Mouse (Mus musculus): Measurements from ENCODE around the gene Fah. TPM values are rescaled to one million over a fixed set of nuclear protein-coding genes. Genes with fewer than 3 reads are reported as not detected.

Fah gene
- total RNA-seq (2021), result 10 to 100 TPM; 19.8 to 22.6 TPM

DNA sequence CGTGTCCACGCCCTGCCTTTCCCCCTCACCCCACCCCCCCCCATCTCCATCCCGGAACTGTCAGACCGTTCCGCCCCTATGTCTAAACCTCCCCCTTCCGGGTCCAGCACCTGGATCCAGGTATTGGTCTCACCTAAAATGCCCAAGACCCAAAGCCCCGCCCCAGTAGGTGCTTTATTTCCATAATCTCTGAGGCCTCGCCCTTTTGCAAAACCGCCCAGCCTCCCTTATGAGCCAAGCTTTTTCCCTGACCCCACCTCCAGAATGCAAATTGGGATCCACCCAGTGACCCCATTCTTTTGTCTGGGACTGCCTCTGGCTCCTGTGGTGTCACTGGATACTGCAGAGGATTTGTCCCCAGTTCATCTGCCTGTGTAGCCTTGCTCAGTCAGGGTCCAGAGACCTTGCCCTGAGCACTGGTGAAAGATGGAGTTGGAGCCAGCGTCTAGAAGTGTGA is at the start of gene Fah:
Fah (minus strand) TSS at position 430 of the 457 bp plus-strand sequence.
- peak; percentile 35 to 51 for DNase-seq
- intact Hi-C loops (cut with DNase I), result loop anchor here (2.0 kb wide), 1 partner anchor 82 kb away; the partner anchor contains the start of gene Zfand6

DNA sequence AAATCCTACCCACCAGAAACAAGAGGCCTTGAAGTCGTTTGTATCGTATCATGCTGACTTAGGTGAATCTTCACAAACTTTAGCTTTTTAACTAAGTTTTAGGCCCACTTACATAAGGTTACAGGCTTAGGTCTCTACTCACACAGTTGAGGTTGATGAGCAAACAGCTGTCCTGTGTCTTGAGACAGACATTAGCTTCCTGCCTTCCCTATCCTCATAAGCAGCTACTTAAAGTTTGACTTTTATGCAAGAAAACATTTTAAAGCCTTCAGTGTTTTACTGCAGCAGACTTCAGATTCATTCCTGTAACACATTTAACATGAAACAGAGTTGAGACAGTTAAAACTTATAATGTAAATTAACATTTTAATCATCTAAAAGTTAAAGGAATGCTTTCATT is 46.2 kb upstream of the Fah start:
- no peak for DNase-seq
- intact Hi-C loops (cut with DNase I), result no loop called here

DNA sequence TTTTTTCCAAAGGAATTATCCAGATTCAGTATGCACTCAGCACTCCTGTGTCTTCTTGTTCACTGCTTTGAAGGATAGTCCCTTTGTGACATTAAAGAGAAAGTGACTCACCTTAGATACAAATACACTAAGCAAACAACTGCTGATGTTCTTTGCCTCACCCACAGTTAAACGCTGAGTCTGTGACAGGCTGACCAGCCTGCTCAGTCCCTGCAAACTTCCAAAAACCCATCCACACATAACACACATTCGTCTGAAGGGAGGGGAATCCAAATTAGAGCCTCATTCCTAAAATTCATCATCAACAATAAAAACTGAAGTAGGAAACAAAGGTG is 45.4 kb upstream of the Fah start:
- DNase-seq, result no peak
- intact Hi-C loops (cut with DNase I), result no loop called here

DNA sequence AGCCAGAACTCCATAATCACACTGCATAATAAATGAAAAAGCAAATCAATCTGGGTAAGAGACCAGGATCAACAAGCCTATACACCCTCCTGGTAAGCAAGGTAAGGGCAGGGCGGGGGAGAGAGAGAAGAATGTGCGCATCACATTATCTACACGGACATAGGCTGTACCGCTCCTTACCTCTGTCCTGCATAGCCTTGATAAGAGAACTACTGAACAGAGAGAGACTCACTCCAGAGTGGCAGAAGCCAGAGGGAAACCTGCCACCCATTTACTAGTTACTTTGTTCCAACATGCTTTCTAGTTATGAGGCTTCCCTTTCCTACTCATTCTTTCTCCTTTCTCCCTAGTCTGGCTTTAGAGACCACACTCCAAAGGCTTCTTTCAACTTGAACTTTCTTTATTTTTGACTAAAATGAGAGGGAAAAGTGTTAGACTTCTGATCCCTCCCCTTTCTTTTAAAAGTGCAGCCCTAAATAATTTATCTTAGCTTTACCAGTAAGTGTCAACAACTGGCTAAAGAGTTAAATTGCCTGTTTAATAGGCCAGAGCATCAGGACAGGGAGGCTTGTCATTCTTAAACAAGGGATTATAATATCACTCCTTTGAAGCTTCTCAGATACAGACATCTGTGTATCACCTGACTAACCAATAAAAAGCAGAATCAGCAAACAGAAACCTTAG is 44.9 kb upstream of the Fah start:
- DNase-seq, result no peak
- intact Hi-C loops (cut with DNase I), result no loop called here

DNA sequence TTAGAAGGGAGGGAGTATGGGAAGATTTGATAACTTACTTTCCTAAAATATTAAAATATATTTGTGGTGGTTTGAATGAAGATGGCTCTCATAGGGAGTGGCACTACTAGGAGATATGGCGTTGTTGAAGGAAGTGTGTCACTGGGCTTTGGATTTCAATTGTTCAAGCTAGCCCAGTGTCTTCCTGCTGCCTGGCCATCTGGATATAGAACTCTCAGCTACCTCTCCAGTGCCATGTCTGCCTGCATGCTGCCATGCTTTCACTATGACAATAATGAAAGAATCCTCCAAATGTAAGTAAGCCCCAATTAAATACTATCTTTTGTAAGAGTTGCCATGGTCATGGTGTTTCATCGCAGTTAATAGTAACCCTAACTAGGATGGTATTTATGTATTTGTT is 42.5 kb upstream of the Fah start:
- intact Hi-C loops (cut with DNase I), result no loop called here

DNA sequence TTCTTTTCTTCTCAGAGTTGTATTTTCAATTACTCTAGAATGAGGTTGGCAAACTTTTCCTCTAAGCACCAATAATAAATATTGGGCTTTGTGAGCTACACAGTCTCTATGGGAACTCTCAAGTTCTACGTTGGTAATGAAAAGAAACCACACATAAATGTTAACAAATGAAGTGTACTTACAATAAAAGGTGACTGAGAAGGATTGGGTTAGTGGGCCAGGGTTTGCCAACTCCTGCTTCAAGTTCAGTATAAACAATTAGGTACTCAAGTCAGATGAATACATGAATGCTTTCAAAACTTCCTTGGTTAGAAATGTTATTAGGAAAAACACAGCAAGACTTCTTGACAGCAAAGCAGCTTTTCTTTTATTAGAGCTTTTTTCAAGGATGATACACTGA is 39.7 kb upstream of the Fah start:
- intact Hi-C loops (cut with DNase I), result no loop called here
- no peak for DNase-seq

More for the DNA sequence above, 42.5 kb upstream of the Fah start:
- no peak for DNase-seq

DNA sequence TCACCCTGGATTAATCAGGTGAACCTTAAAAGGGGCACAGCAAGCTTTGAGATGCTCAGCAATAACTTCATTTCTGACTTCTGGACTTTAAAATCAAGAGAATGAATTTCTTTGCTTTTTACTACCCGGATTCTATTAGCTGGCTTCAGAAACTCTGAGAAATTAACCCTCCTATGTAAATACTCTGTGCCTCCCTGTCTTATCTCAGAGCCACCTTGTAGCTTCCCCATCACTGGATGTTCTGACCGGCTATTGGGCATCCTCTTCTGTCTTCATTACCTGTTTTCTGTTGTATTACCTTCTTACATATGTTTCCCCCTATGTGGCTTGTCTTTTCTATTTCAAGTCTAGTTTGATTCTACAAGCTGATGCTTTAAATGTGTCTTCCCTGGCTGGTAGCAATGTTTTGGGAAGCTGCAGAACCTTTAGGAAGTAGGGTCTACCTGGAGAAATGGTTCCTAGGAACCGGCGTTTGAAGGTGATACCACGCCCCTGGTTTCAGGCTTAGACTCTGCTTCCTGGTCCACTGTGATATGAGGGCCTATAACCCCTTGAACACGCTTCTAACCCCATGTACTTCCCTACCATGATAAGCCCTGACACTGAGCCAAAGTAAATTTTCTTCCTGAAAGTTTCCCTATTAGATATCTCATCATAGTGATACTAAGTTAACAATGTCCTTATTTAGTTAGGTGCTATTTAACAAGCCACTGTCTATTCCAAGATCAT is 36.9 kb upstream of the Fah start:
- intact Hi-C loops (cut with DNase I), result no loop called here
- no peak for DNase-seq

DNA sequence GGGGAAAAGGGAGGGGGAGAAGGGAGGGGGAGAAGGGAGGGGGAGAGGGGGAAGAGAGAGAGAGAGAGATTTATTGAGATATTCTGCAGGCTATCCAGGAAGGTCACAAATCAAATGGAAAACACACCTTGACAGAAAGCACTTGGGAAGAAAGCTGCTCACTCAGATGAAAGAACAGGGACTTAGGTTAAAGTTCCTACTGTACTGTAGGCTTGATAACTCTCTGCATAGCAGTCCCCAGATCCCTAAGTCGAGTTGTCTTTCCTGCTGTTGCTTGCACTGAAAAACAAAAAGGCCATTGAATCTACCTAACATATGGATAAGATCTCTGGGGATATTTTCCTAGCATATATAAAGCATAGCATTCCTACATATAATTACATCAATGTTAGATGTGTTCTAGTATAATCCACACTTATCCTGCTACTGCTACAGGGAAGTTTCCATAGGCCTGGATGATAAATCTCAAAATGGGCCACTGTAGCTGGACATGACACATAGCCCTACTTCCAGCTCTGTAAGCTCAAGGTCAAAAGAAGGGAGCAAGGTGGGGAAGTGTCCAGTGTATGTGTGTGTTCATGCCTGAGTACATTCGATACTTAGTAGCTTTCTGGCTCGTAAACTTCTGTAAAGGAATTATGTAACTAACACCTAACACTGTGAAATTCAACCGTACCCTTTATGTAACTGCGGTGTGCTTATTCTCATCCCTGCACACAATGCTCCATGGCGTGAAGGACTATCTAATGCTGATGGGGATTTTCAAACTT is 35.8 kb upstream of the Fah start:
- no peak for DNase-seq
- intact Hi-C loops (cut with DNase I), result no loop called here

DNA sequence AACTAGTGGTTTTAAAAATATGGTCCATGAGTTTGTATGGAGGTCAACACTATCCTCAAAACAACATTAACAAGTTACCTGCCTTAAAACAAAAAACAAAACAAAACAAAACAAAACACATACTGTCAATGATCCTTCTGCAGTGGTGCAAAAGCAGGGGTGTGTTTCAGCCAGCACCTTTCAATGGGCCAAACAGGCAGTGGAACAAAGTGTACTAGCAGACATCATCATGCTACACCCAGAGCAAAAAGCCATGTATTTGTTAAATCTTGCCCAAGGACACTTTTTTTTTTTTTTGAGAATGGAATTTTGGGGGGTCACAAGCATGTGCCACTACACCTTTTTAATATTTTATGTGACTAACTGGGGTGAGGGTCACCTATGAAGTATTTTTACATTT is 30.4 kb upstream of the Fah start:
- intact Hi-C loops (cut with DNase I), result no loop called here
- no peak for DNase-seq

DNA sequence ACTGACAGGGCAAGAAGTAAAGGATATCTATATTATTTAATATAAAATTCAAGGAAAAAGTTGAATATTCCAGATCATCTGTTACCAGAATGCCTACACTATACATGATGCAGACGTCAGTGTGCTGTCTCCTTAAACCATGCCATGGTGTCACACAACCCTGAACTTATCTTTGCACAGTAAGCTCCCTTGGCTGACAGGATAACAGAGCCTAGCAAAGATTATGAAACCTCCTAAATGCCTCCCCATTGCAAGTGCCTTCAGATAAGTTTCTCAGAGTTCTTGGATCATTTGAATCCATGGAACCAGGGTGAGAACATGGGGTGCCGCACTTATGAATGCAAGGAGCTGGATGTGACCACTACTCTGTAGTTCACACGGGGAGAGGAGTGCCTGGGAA is 25.4 kb upstream of the Fah start:
- intact Hi-C loops (cut with DNase I), result no loop called here
- no peak for DNase-seq

DNA sequence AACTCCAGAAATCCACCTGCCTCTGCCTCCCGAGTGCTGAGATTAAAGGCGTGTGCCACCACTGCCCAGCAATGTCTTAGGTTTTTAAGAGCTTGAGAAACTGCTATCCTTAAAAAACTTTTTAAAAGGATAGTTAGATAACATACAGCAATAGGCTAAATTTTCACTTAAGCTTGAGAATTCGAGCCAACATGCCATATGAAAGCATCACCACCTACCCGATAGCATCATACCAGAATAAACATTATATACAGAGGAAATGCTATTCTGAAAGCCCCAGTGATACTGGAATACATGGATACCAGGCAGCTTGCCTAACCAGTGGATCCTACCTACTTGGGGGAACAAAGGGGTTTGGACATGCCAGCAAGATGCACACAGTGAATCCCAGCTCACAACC is 17.2 kb upstream of the Fah start:
- intact Hi-C loops (cut with DNase I), result no loop called here
- DNase-seq, result no peak

DNA sequence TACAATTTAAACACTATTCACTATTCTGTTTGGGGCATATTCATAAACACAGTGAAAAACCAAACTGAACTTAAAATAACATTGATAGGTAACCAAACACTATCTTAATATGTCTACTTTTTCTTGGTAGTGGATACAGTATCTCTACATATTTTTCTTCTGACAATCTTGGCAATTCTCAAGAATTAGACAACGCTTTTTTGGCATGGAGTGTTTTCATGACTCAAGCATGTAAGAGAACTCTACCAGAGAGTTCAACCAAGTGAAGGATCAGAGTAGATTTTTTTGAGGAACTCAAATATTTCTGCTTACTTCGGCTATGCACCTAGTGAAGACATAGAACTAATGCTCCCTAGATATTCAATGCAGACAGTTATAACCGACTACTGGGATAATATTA is 14.4 kb upstream of the Fah start:
- intact Hi-C loops (cut with DNase I), result no loop called here
- DNase-seq, result no peak

DNA sequence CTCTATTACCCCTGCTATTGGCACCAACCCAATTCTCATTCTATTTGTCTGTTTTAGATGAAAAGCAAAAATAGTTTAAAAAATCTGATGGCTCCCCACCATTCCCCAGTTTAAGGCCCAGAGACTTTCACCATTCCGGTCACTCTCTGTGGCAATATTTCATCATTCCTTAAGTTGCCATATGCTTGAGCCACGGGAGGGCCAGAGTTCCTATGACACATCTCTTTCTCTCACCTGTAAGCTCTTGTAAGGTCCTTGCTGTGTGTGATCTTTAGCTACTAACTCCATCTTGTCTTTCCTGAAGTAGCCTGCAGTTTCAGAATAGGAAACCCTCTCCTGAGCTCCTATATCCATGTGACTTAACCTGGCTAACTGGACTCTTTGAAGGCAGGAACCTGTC is 12.4 kb upstream of the Fah start:
- no peak for DNase-seq

DNA sequence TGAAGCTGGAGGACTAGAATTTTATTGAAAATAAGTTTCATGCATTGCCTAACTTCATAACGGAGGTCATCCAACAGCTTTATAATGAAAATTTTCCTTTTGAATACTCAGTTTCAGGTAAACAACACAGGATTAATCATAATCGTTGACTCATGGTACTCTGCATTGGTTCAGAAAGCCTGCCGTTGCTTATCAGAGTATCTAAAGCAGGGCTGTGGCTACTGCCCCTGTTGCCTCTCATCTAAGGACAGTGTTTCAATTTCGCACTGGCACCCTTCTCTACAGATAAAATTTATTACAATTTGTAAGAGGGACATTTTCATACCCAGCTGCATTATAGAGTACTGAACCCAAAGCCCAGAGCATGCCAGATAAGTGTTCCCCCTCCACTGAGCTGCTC is 5.9 kb upstream of the Fah start:
- DNase-seq, result no peak
- intact Hi-C loops (cut with DNase I), result no loop called here

More for the DNA sequence above, 12.4 kb upstream of the Fah start:
- intact Hi-C loops (cut with DNase I), result no loop called here

DNA sequence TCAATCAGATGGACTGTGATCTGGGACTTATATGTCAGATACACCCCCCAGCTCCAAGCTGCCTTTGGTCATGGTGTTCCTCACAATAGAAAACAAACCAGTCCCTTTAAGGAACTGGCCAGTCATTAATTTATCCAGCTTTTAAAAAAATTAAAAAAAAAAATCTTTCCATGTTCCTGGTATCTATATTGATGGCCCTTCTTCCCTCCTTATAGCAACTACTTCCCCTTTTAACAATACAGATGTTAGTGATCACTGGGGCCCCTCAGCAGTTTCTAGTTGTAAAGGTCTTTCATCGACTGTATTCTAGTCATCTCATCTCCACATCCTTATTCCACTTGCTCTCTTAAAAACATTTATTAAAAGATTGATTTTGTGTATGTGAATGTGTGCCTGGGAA is 5.1 kb upstream of the Fah start:
- intact Hi-C loops (cut with DNase I), result no loop called here

DNA sequence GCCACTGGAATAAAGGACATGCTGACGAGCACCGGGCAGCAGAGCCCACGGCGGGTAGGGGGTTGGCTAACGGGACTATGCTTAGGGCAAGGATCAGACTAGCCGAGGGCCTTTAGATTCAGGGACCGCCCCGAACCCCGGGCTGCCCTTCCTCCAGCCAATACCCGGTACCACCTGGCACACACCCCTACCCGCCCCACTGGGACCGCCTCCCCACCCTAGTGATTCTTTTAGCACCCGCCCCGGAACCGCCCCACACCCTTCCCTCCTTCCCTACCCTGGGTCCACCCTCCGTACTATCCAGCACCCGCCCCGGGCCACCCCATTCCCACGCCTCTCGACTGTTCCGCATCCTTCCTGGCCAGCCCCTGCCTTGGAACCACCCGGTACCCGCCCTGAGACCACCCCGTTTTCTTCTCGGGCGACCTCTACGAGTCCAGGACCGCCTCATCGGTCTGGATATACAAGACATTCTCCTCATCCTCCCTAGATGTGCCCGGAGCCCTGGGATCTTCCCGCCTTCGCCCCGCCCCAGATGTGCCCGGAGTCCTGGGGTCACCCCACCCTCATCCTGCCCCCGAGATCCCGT is 724 bp downstream of the Fah start:
- peak; percentile 74 to 82 for DNase-seq
- intact Hi-C loops (cut with DNase I), result loop anchor here (2.0 kb wide), 1 partner anchor 83 kb away; the partner anchor contains the start of gene Zfand6

More for the DNA sequence above, 5.1 kb upstream of the Fah start:
- no peak for DNase-seq

DNA sequence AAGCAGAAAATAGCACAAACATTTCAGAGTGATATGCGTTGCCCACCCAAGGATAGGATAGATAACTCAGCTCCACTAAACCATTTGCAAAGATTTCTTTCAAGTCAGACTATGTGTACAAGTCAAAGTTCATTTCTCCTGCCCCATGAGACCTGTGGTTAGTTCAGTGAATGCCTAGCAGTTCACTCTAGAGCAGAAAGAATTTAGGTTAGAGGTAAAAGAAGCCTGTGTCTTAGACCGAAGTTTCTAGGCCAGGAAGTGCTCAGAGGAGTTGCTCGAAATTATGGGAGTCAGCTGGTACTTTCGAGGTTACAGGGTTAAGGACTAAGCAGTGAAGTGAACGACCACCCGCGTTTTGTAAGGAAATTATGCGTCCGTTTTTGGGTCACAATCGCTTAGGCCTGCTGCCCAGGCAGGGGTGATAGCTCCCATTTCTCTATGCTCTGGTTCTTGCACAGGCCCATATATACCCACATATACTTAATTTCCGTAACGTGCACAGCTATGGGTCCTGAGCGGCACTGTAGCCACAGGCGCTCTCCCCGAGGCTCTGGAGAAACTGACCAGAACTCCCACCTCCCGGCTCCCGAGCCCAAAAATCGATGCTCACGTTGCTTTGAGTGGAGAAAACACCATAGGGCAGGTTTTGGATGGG is 1.4 kb downstream of the Fah start:
- no peak for DNase-seq

DNA sequence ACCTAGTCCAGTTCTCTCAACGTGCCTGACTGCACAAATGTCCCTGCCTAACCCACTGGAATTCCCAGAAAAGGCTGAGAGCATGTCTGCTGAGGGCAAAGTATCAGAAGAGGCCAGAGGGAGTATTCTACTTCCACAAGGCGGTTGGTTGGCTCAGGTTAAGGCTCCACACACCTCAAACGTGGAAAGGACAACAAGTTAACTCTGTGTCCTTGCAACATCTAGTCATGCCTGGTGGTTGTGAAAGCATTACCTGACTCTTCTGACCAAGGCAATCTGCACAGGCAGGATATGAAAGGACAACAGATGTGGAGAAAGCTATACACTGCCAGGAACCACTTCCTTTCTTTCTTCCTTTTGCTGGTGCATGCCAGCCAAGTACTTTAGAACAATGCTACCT is 2.0 kb downstream of the Fah start:
- intact Hi-C loops (cut with DNase I), result no loop called here
- DNase-seq, result no peak

More for the DNA sequence above, 1.4 kb downstream of the Fah start:
- intact Hi-C loops (cut with DNase I), result no loop called here

DNA sequence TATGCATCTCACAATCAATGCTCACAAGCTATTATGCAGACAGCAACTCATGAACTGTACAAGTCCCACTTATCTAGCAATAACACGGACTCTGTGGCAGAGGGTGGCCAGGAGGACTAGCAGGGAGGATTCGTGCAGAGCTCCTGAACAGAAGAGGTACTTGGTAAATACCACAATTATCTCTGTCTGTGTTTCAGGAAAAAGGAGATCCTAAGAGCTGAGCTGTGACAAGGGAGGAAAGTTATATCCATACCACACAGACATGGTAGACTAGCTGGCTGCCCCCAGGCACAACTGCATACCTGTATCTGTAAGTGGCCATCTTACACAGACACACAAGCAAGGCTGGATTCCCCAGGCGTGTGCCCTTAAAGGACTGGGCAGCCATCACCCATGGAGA is 5.2 kb downstream of the Fah start:
- intact Hi-C loops (cut with DNase I), result no loop called here
- no peak for DNase-seq

DNA sequence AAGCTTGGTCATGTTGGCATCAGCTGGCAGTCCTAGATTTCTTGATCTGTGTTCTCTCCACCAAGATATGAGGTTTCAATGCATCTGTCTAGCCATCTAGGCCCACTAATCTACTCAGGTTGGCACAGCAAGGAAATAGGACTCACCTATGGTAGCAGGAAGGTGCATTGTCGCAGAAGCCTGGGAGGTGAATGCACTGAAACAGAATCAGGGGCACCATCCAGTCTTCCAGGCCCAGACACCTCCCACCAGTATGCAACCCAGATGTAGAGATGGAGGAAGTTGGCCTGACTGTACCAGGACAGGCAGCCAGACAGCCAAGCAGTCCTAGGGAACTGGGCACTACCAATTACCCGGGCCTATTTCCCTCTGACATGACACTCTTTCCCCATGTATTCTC is 5.9 kb downstream of the Fah start:
- intact Hi-C loops (cut with DNase I), result no loop called here
- DNase-seq, result no peak

DNA sequence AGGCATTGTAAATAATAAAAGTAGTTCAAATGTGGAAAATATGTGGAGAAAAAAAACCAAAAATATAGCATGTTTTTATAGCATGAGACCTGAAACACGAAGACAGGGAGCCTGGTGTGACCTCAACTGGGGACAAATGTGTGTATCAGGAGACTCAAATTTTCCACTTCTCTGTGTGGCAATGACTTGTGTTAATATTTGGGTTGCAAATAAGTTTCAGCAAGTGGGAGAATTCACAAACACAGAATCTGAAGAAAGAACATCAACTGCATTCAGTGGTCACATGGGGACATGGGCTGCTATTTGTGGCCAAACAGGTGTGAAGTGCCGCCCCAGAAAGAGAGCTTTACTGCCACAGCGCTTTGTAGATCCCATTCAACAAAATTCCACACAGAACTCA is 9.9 kb downstream of the Fah start:
- intact Hi-C loops (cut with DNase I), result no loop called here
- DNase-seq, result no peak

Measured in heart, postnatal 36 days (tissue).